In genomic region chr8:85665146-85665545, GRCm38 (mm10) we compare ENCODE assay signal across 8 mouse cellular contexts. TPM values are rescaled to one million over a fixed set of nuclear protein-coding genes. Genes with fewer than 3 reads are reported as not detected.
DNase-seq lines count a peak whose midpoint lies in the region; ATAC-seq and TF ChIP-seq lines count a peak whose summit lies in the region.
"Had no signal": no experiment of that assay in that cellular context is flagged by ENCODE, and none has a peak within 500 bp of the region (broad histone marks: within the 10 kb centered on the region; RNA-seq: fewer than 3 reads in every experiment).

No protein-coding gene starts in this region.

- H3K9ac ChIP-seq in kidney, embryonic 14.5 days (ENCODE audit: low read depth, low read length), result no peak overlapping the region
- no peak overlapping the region for H3K9ac ChIP-seq in forebrain, embryonic 15.5 days (replicated peaks)
- H3K9ac ChIP-seq: embryonic facial prominence, embryonic 15.5 days had no signal

- no peak for ATAC-seq in kidney, embryonic 14.5 days (ENCODE audit: low FRiP score, low TSS enrichment)
- 0 out of 2 replicates have a peak, but pooled peaks have one; percentile 58 for ATAC-seq in common myeloid progenitor, adult 5-6 weeks (replicated peaks; ENCODE audit: low read depth, poor library complexity, severe bottlenecking)
- ATAC-seq in forebrain, embryonic 15.5 days (replicated peaks), result no peak

- H3K9me3 ChIP-seq in kidney, embryonic 14.5 days (ENCODE audit: control insufficient read depth, low read length), result no peaks in the 10 kb centered on the region
- no peaks in the 10 kb centered on the region for H3K9me3 ChIP-seq in forebrain, embryonic 15.5 days
- H3K9me3 ChIP-seq: embryonic facial prominence, embryonic 15.5 days had no signal

- H3K4me1 ChIP-seq in kidney, adult 2 months (ENCODE audit: control insufficient read depth, insufficient read depth, low read length), result no peaks in the 10 kb centered on the region
- no peaks in the 10 kb centered on the region for H3K4me1 ChIP-seq in kidney, embryonic 14.5 days (ENCODE audit: control insufficient read depth, insufficient read depth, low read length)
- no peaks in the 10 kb centered on the region for H3K4me1 ChIP-seq in forebrain, embryonic 15.5 days
- H3K4me1 ChIP-seq: embryonic facial prominence, embryonic 15.5 days had no signal

- H3K27ac ChIP-seq in kidney, adult 2 months (ENCODE audit: insufficient read depth, low read depth, low read length), result no peak overlapping the region
- no peak overlapping the region for H3K27ac ChIP-seq in kidney, embryonic 14.5 days (ENCODE audit: low read depth, low read length)
- no peak overlapping the region for H3K27ac ChIP-seq in forebrain, embryonic 15.5 days (replicated peaks)
- H3K27ac ChIP-seq: embryonic facial prominence, embryonic 15.5 days had no signal

- no peaks in the 10 kb centered on the region for H3K27me3 ChIP-seq in kidney, adult 2 months (replicated peaks; ENCODE audit: control insufficient read depth, insufficient read depth, low read length)
- no peaks in the 10 kb centered on the region for H3K27me3 ChIP-seq in kidney, embryonic 14.5 days (ENCODE audit: control insufficient read depth, insufficient read depth, low read length)
- H3K27me3 ChIP-seq in forebrain, embryonic 15.5 days, result no peaks in the 10 kb centered on the region
- H3K27me3 ChIP-seq: embryonic facial prominence, embryonic 15.5 days had no signal

- peak; percentile 57 for DNase-seq in kidney, adult 2 months
- peak; percentile 73 for DNase-seq in 3T3-L1 (ENCODE audit: low read depth, low spot score)
- DNase-seq in A20 (ENCODE audit: low read depth, low spot score), result peak; percentile 56
- DNase-seq in retina, postnatal 1 day, result peak; percentile 27

- no peaks in the 10 kb centered on the region for H3K36me3 ChIP-seq in kidney, adult 2 months (ENCODE audit: control insufficient read depth, insufficient read depth, low read length)
- no peaks in the 10 kb centered on the region; the same call in 1 of the 2 replicates for H3K36me3 ChIP-seq in kidney, embryonic 14.5 days (ENCODE audit: control insufficient read depth, insufficient read depth, low read length)
- peaks cover 24% of the 10 kb centered on the region for H3K36me3 ChIP-seq in forebrain, embryonic 15.5 days
- H3K36me3 ChIP-seq: embryonic facial prominence, embryonic 15.5 days had no signal

- H3K4me2 ChIP-seq in kidney, embryonic 14.5 days (replicated peaks; ENCODE audit: low read depth, low read length), result no peak overlapping the region
- H3K4me2 ChIP-seq in forebrain, embryonic 15.5 days (replicated peaks), result no peak overlapping the region
- H3K4me2 ChIP-seq: embryonic facial prominence, embryonic 15.5 days had no signal

- TF ChIP-seq POLR2A in kidney, adult 2 months (IDR thresholded peaks at IDR 0.05; ENCODE audit: low read depth, low read length), result no peak

- no peak overlapping the region for H3K4me3 ChIP-seq in kidney, adult 2 months (ENCODE audit: insufficient read depth, low read depth, low read length)
- no peak overlapping the region for H3K4me3 ChIP-seq in kidney, embryonic 14.5 days (ENCODE audit: low read length)
- H3K4me3 ChIP-seq in forebrain, embryonic 15.5 days, result no peak overlapping the region
- H3K4me3 ChIP-seq: embryonic facial prominence, embryonic 15.5 days had no signal

- no peak for TF ChIP-seq CTCF in kidney, adult 2 months (conservative IDR thresholded peaks at IDR 0.05; ENCODE audit: insufficient read depth, insufficient read length, low read depth, low read length)

RNA-seq across cellular contexts. Expression of gene Neto2, which starts 35.6 kb away (rescaled TPM):
- 0.09 and 0.14 TPM in 2 replicates for polyA plus RNA-seq in kidney, adult 2 months (2012; rRNA removed)
- 23.0 and 31.6 TPM in 2 replicates for polyA plus RNA-seq in kidney, embryonic 14.5 days (2014; fragmentation: Nextera tagmentation; extraction: Ambion mirVana)
- total RNA-seq in common myeloid progenitor, adult 5-6 weeks (2017), result 6.9 and 10.3 TPM in 2 replicates
- polyA plus RNA-seq in forebrain, embryonic 15.5 days (2015; fragmentation: Nextera tagmentation; extraction: Ambion mirVana), result 63.1 and 72.4 TPM in 2 replicates

Comparison
In these comparisons a context has a peak if more than half of its experiments do, and no peak if none do; other contexts are left out.
1. RNA of gene Neto2, which starts 35.6 kb away (polyA plus RNA-seq): 63.1 to 72.4 TPM in forebrain, embryonic 15.5 days and 23.0 to 31.6 TPM in kidney, embryonic 14.5 days; 0.09 to 0.14 TPM in kidney, adult 2 months; every median in the first group is over 10 times any median in the second.
2. Peak in every context shown above with its lines, with median percentiles within 50 percentile points of each other: DNase-seq.